Mouse (Mus musculus) hindbrain, postnatal 0 days (tissue): ENCODE data around the gene Kdm1b. TPM values are rescaled to one million over a fixed set of nuclear protein-coding genes. Genes with fewer than 3 reads are reported as not detected.

ENCODE experiments used
- ATAC-seq: fragments of 200-750 bp; cut with Nextera tagmentation; 2 replicates; pipeline ENCODE4 v1.8.0; 2017; ENCODE audit warnings: mild to moderate bottlenecking, moderate TSS enrichment, moderate library complexity
- DNase-seq: peaks from one replicate; pipeline ENCODE4 v3.0.0-alpha.2; 2015; ENCODE audit warnings: low spot score
- H3K27ac ChIP-seq: fragments of 300-500 bp; sonication (generic); 2 replicates; pipeline ENCODE4 v1.5.1; 2014; ENCODE audit warnings: mild to moderate bottlenecking
- H3K27me3 ChIP-seq: fragments of 300-500 bp; sonication (generic); 2 replicates; pipeline ENCODE4 v1.6.1; 2014; ENCODE audit warnings: low read length, mixed read lengths; ENCODE audit not compliant: insufficient read depth
- H3K36me3 ChIP-seq: fragments of 300-500 bp; sonication (generic); 2 replicates; pipeline ENCODE4 v1.6.1; 2014; ENCODE audit warnings: low read length, mixed read lengths; ENCODE audit not compliant: insufficient read depth
- H3K4me1 ChIP-seq: fragments of 300-500 bp; sonication (generic); 2 replicates; pipeline ENCODE4 v1.6.1; 2014; ENCODE audit warnings: antibody characterized with exemption, low read length, mixed read lengths; ENCODE audit not compliant: insufficient read depth
- H3K4me2 ChIP-seq: fragments of 300-500 bp; sonication (generic); 2 replicates; pipeline ENCODE4 v1.6.1; 2014; ENCODE audit warnings: low read depth, mild to moderate bottlenecking, low read length, moderate library complexity, mixed read lengths
- H3K4me3 ChIP-seq: fragments of 300-500 bp; sonication (generic); 2 replicates; pipeline ENCODE4 v1.5.1; 2014; ENCODE audit warnings: low read length
- H3K9ac ChIP-seq: fragments of 300-500 bp; sonication (generic); replicated peaks from 2 replicates; pipeline ENCODE4 v1.6.1; 2014; ENCODE audit warnings: mild to moderate bottlenecking, low read length, moderate library complexity, mixed read lengths
- H3K9me3 ChIP-seq: fragments of 300-500 bp; sonication (generic); 2 replicates; pipeline ENCODE4 v1.6.1; 2016; ENCODE audit warnings: low read length, mixed read lengths
- CTCF ChIP-seq: IDR thresholded peaks from 2 replicates; pipeline ENCODE4 v1.5.1; 2016; ENCODE audit warnings: antibody characterized with exemption, control low read depth, low read depth
- WGBS: fragments of 180-500 bp; shearing (Covaris S2); extraction: QIAGEN DNeasy Blood & Tissue Kit; methylation state at CpG from one replicate; pipeline ENCODE4 v1.1.7; 2014; 5-methylcytosine and 5-hydroxymethylcytosine counted together
- polyA plus RNA-seq: library from polyadenylated mRNA; unstranded; fragments of >200 nt; fragmentation: Nextera tagmentation; extraction: Ambion mirVana; gene quantifications from 2 replicates; pipeline ENCODE4 v1.2.1, GENCODE M21; 2015
- total RNA-seq: library from RNA; depleted of rRNA; stranded (reverse); fragments of >200 nt; gene quantifications from 2 replicates; pipeline ENCODE4 v1.2.3, GENCODE M21; 2014

Kdm1b gene
- total and polyA plus RNA-seq, 2 experiments from 2014 or later, result 11.9 to 21.9 TPM

DNA sequence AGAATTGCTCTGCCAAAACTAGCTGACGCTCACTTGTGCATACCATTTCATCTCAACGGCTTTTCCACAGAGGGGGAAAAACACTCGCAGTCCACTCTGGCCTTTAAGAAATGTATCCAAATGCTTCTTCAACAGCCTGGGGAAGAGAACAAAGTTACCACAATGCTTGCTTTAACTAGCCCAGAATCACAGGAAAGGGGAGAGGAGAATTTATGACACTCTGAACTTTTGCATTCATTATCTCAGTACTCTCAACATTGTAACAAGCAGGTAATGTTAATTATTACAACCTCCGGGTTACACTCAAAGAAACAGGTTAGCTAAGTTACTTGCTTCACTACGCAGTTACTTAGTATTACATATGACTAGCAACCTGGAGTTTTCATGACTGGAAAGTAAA lies 3.2 kb upstream of the Kdm1b start:
- WGBS, result 98% methylated on average over 5 of the region's 5 CpGs
- no peak for TF ChIP-seq CTCF
- no peaks in the 10 kb centered on the region for H3K36me3 ChIP-seq
- no peak overlapping the region for H3K9ac ChIP-seq
- no peak overlapping the region for H3K4me3 ChIP-seq
- no peak overlapping the region for H3K4me2 ChIP-seq
- H3K27me3 ChIP-seq, result no peaks in the 10 kb centered on the region
- H3K4me1 ChIP-seq, result 0 out of 2 replicates have a peak, but pooled peaks cover 3% of the 10 kb centered on the region
- ATAC-seq, result no peak
- H3K27ac ChIP-seq, result no peak overlapping the region
- H3K9me3 ChIP-seq, result no peaks in the 10 kb centered on the region
- DNase-seq, result no peak

DNA sequence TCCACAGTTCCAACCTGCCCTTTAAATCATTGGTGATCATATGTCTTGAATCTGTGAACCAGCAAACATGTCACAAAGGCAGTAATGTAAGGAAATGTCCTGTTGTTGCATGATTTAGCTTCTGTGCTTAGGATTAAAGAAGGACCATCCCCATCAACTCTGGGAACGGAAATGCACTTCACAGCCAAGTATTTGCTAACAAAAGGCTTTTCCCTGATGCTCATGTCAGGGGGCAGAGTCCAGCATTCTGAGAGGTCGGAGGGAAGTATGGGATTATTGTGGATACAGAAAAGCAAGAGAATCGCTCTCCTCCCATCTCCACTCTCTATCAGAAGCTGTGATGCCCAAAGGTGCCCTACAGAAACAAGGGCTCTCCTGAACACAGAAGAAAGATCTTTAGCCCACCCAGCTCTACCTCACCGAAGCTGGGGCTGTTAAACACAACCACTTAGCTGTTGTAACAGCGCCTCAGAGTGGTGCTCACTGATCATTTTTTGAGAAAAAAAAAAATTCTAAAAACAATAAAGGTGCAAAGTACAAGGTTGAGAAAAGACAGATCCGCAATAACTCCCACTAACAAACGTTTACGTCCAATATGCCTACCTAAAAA lies 1.2 kb upstream of the Kdm1b start:
- Histone ChIP-seq H3K9me3 (no peaks in the 10 kb centered on the region), H3K4me3 (peak overlapping the region; percentile 86), H3K9ac (no peak overlapping the region), H3K4me1 (0 out of 2 replicates have a peak, but pooled peaks cover 3% of the 10 kb centered on the region), H3K36me3 (no peaks in the 10 kb centered on the region), H3K4me2 (peak overlapping the region; percentile 99), H3K27ac (no peak overlapping the region), H3K27me3 (no peaks in the 10 kb centered on the region)
- TF ChIP-seq CTCF, result peak; percentile 33
- ATAC-seq, result no peak
- DNase-seq, result peak; percentile 43
- WGBS, result 42% methylated on average over 8 of the region's 8 CpGs

DNA sequence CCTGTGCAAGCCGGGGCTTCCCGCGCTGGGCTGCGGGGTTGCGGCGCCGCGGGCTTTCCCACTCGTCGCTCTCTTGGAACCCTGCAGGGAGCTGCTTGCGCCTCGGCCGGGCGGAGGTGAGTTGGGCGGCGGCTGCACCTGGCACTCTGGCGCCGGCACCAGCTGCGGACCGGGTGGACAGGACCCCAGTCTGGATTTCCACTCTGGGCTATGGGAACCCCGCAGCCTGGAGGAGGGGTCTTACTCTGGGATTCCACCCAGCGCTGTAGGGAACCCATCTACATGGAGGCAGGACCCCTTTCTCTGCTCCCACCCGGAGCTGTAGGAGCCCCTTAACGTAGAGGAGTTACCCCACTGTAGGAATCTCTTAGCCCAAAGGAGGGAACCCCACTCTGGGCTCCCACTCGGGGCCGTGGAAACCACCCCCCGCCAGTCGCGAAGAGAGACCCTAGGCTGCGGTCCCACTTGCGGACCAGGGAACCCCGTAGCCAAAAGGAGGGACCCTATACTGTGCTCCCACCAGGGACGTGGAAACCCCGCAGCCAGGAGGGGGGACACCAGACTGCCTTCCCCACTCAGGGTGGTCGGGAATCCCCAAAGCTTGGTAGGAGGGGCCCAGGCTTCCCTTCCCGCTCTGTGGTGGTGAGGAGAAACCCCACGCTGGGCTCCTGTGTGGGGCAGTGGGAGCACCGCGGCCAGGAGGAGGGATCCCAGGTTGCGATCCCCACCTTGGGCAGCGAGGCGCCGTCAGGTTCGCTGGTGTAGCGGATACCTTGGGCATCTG lies 726 bp downstream of the Kdm1b start:
- 1% methylated on average over 45 of the region's 45 CpGs for WGBS
- DNase-seq (no peak), ATAC-seq (peak; percentile 21)
- Histone ChIP-seq H3K36me3 (peaks cover 3% of the 10 kb centered on the region; the same call in 1 of the 2 replicates), H3K27ac (peak overlapping the region; percentile 77), H3K9ac (peak overlapping the region; percentile 83), H3K4me2 (peak overlapping the region; percentile 99), H3K4me3 (peak overlapping the region; percentile 86), H3K4me1 (0 out of 2 replicates have a peak, but pooled peaks cover 3% of the 10 kb centered on the region), H3K27me3 (no peaks in the 10 kb centered on the region), H3K9me3 (no peaks in the 10 kb centered on the region)
- TF ChIP-seq CTCF, result no peak

DNA sequence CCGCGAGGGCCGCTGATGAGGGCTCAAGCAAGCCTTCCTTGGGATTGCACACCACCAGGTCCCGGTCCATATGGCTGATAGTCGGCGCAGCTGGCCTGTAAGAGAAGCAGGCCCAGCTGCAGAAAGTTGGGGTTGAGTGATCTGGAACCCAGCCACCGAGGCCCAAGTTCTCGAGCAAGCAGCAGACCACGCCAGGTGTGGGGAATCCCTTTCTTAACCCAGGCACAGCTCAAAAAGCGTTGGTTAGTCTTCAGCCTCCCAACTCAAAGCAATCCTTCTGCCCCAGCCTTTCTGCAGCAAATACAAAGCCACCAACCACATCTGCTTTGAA lies 1.3 kb downstream of the Kdm1b start, which contains the start of gene Tpmt:
Gene Tpmt (minus strand): TSS at position 121 of the 331 bp plus-strand sequence.
- peak within 1 kb of the TSS; percentile 99 for H3K4me2 ChIP-seq
- H3K9me3 ChIP-seq, result no peaks in the 10 kb centered on the region
- no peaks in the 10 kb centered on the region for H3K27me3 ChIP-seq
- peak within 1 kb of the TSS; percentile 86 for H3K4me3 ChIP-seq
- ATAC-seq (no peak), DNase-seq (peak; percentile 13)
- H3K27ac ChIP-seq, result peak within 1 kb of the TSS; percentile 77
- H3K36me3 ChIP-seq, result peaks cover 8% of the 10 kb centered on the region
- 14% methylated on average over 10 of the region's 10 CpGs for WGBS
- TF ChIP-seq CTCF, result no peak
- peak within 1 kb of the TSS; percentile 83 for H3K9ac ChIP-seq
- 0 out of 2 replicates have a peak, but pooled peaks cover 3% of the 10 kb centered on the region for H3K4me1 ChIP-seq

DNA sequence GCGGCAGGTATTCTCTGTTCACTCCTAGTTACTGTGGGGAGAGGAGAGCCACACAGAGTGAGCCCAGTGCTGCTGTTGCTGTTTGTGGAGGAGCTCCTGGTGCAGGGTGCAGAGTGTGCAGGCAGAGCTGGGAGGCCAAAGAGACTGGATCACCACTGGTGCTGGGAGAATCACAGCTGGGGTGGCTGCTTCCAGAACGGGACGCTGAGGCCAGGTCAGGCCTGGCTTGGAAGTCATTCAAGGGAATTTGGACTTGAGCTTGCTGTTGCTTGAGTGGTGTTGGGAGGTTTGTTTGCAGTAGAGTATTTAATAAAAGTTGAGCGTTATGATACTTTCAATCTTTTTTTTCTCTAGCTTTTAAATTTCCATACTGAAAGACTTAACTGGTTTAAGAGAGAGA lies 4.7 kb downstream of the Kdm1b start:
- Histone ChIP-seq H3K27ac (no peak overlapping the region), H3K27me3 (no peaks in the 10 kb centered on the region), H3K36me3 (peaks cover 30% of the 10 kb centered on the region), H3K4me1 (no peaks in the 10 kb centered on the region), H3K4me3 (no peak overlapping the region), H3K9ac (no peak overlapping the region), H3K9me3 (no peaks in the 10 kb centered on the region), H3K4me2 (no peak overlapping the region)
- DNase-seq (no peak), ATAC-seq (no peak)
- WGBS, result 91% methylated on average over 4 of the region's 4 CpGs
- TF ChIP-seq CTCF, result no peak

DNA sequence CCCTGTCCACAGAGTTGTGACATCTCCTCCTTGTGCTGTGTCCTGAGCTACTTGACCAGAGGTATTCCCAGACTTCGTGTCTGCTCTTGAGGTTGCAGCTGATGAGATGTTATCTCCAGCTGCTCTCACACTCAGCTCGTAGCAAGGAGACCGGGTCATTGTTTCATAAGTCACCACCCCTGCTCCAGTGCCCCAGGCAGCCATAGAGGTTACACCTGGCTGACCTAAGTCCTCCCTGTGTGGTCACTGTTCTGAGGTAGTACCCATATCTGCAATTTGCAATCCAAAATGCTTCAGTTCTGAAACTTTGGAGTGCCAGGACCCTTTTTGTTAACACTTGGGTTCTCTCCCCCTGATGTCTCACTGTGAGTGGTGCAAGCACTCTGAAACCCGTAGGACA lies 6.7 kb downstream of the Kdm1b start:
- Histone ChIP-seq H3K27ac (no peak overlapping the region), H3K9ac (no peak overlapping the region), H3K27me3 (no peaks in the 10 kb centered on the region), H3K4me3 (no peak overlapping the region), H3K4me1 (no peaks in the 10 kb centered on the region), H3K9me3 (no peaks in the 10 kb centered on the region), H3K36me3 (peaks cover 37% of the 10 kb centered on the region), H3K4me2 (no peak overlapping the region)
- WGBS, result 86% methylated on average over 4 of the region's 4 CpGs
- ATAC-seq, result no peak
- no peak for TF ChIP-seq CTCF
- DNase-seq, result no peak

DNA sequence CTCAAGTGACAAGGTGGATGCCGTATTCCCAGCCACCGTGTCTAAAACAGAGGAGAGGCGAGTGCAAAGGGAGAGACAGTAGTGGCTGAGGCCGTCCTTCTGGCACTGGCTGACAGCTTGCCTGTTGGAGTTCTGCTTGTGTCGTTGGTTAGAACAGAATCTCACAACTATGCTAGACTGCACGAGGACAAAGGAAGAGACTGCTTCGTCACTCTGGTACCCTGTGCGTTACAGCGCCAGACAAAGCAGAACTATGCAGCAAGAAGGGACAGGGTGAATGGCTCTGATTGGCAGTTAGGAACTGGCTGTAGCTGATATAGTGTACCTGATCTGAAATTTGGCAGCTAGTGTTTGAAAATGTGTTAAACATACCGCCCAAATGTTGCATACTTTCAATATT lies 10.7 kb downstream of the Kdm1b start:
- H3K4me2 ChIP-seq, result no peak overlapping the region
- ATAC-seq, result no peak
- no peak for DNase-seq
- no peak for TF ChIP-seq CTCF
- no peaks in the 10 kb centered on the region for H3K27me3 ChIP-seq
- no peaks in the 10 kb centered on the region for H3K4me1 ChIP-seq
- no peak overlapping the region for H3K4me3 ChIP-seq
- H3K36me3 ChIP-seq, result peaks cover 40% of the 10 kb centered on the region
- no peak overlapping the region for H3K27ac ChIP-seq
- H3K9me3 ChIP-seq, result no peaks in the 10 kb centered on the region
- no peak overlapping the region for H3K9ac ChIP-seq
- WGBS, result 28% methylated on average over 10 of the region's 10 CpGs
